Mouse (Mus musculus): ENCODE data around the gene Psmd3.
"Not testable (repeated sequence)": the region's sequence is repeated elsewhere in the genome, so short reads cannot be mapped to it uniquely, and the experiment has no call there.

Gene Psmd3

GRCm38 (mm10) chr11:98681786-98682745 is at the start of gene Psmd3:
TSS of gene Psmd3 (plus strand) at chr11:98682554.
- peak; percentile 94 to 98 for DNase-seq

DNA sequence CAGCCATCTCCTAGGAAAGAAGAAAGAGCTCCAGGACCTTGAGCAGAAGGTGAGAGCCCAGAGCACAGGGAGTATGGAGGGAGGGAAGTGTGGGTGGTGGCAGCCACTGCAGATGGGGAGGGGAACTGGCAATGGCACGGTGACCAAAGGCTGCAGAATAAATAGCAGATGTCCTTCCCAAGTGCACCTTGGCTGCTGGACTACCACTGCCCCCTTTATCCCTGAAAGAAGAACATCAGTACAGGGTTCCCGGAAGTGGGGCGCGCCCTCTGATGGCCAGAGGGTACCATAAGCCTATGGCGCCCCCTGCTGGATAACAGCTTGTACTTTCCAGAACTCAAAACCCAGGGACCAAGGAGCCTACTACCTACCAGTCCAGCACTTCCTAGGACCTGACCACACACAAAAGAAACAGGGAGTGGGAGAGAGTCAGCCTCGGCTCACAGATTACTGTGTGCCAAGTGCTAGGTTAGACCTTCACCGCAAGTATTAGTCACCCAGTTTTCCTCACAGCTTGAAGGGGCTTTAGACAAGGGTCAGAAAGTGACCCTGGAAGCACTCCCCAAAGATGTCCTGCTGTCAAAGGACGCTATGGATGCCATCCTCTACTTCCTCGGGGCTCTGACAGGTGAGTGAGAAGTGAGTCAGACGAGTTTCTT is 46.9 kb upstream of the Psmd3 start:
- DNase-seq: peak; percentile 44 to 52

- no peak for DNase-seq
These were observed 44.9 kb upstream of the Psmd3 start for GRCm38 (mm10) chr11:98637501-98637900.

DNA sequence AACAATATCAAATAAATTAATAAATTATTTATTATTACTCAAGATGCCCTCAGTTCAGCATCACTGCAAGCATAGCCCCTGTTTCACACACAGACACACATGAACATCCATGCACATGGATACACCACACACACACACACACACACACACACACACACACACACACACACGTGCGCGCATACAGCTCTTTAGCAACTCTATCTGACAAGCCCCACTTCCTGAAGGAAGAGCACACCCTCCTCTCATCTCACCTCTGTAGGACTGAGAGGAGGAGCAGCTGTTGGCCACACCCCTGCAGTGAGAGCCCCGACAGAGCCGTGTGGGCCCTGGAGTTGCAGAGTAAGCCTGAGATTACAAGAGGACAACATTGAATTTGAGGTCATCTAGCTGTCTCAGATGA is 42.3 kb upstream of the Psmd3 start:
- no peak for DNase-seq

DNA sequence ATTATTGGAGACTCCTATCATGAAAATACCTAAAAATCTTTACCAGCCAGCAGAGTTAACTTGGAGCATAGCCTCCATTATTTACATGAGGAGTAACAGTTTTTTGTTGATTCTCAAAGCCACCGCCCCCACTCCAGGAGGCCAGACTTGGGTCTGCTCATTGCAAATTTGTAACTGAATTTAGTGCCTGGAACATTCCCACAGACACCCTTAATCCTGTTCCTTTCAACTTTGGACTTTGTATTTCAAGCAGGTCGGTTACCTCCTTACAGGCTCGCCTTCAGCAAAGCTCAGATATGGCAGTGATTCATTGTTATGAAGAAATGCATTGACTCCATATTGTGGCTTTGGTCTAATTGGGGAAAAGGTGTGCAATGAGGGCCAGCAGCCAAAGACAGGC is 37.6 kb upstream of the Psmd3 start:
- DNase-seq: no peak

DNA sequence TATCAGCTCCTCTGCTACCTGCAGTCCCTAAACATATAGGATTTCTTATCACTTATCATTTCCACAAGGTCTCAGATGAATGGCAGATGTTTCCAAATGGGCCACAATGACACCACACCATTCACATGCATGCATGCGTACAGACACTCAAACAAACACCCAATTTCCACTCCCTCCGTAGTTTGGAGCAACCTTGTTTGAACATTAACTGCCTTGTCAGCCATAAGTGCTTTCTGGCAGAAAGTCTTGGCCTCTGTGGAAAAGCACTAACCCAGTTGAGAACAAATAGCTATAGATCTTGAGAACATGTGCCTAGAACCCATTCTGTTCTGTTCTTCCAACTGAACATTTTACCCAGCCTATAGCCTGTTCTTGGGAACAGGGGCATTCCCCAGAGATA is 36.4 kb upstream of the Psmd3 start:
- no peak for DNase-seq

DNA sequence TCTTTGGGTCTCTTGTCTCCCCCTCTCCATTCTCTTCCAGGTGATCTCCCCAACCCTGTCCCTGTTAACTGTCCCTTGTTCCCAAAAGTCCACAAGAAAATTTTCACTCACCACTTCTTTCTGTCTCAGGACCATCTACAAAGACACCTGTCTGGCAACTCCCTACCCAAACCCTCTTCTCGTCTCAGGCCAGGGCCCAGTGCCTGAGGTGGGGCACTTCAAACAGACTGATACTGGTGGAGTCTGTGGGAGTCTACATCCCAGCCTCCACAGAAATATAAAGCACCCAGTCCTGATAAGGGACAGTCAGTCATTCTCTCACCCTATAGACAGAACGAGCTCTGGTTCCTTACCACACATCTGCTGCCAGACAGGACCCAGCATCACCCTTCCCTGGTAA is 35.9 kb upstream of the Psmd3 start, which contains the start of gene Gsdma2:
TSS of gene Gsdma2 (plus strand) at position 301 of the 400 bp plus-strand sequence.
- DNase-seq: no peak

- DNase-seq: peak; percentile 51 to 55
These were observed 27.3 kb upstream of the Psmd3 start for GRCm38 (mm10) chr11:98655076-98655475.

- no peak for DNase-seq
These were observed 21.8 kb upstream of the Psmd3 start for GRCm38 (mm10) chr11:98660517-98660916.

GRCm38 (mm10) chr11:98664091-98664490 is 18.3 kb upstream of the Psmd3 start, which contains the start of gene Gsdma:
TSS of gene Gsdma (plus strand) at chr11:98664351.
- no peak for DNase-seq

GRCm38 (mm10) chr11:98668984-98669383 is 13.4 kb upstream of the Psmd3 start:
- DNase-seq: no peak

GRCm38 (mm10) chr11:98671284-98671815 is 11.0 kb upstream of the Psmd3 start:
- DNase-seq: no peak

GRCm38 (mm10) chr11:98671857-98672256 is 10.5 kb upstream of the Psmd3 start:
- DNase-seq: no peak

DNA sequence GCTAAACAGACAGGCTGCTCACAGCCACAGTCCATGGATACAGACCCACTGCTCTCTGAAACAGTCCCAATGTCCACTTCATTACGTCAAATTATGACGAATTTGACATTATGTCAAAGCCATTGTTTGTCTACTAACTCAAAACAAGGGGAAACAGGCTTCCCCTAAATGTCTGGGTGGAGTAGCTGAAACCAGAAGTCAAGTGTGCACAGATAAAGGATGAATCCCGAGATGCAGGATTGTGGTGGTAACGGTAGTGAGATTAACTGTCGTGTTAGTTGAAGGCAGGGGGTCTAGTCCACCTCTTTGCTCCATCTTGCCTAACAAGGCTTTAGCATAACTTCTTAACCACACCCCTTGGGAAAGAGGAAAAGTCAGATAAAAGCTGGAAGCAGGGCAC is 9.9 kb upstream of the Psmd3 start:
- no peak for DNase-seq

- DNase-seq: peak; percentile 68 to 72
These were observed 9.2 kb upstream of the Psmd3 start for GRCm38 (mm10) chr11:98673136-98673535.

- DNase-seq: no peak
These were observed 6.5 kb upstream of the Psmd3 start for GRCm38 (mm10) chr11:98675829-98676363.

- DNase-seq: no peak
These were observed 2.3 kb upstream of the Psmd3 start for GRCm38 (mm10) chr11:98680023-98680422.

DNA sequence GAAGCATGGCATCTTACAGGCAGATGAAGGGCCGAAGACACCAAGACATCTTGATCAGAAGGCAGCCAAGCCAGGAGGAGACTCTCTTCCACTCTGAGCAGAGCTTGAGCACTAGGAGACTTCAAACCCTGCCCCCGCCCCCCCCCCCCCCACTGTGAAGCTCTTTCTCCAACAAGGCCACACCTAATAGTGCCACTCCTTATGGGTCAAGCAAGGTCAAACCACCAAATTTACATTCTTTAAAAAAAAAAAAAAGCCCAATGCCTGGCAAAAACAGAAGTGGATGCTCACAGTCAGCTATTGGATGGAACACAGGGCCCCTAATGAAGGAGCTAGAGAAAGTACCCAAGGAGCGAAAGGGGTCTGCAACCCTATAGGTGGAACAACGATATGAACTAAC is 1.8 kb upstream of the Psmd3 start:
- DNase-seq: not testable (repeated sequence)

- no peak for DNase-seq
These were observed 1.2 kb upstream of the Psmd3 start for GRCm38 (mm10) chr11:98681186-98681585.

DNA sequence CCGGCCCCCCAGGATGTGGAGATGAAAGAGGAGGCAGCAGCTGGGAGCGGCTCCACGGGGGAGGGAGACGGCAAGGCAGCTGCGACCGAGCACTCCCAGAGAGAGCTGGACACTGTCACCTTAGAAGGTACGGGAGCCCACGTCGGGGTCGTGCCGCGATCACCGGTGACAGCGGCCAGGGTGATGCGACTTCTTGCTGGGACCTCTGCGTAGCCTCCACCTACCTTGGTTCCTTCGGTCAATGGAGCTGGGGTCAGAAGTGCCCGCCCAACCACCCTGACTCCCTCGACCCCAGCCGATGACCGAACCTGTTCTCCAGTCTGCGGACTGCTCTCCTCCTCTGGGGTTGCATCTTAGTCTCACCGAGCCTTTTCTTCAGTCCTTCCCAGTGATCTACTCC is 457 bp downstream of the Psmd3 start:
- DNase-seq: no peak

- DNase-seq: no peak
These were observed 3.3 kb downstream of the Psmd3 start for GRCm38 (mm10) chr11:98685642-98686041.

- no peak for DNase-seq
These were observed 4.6 kb downstream of the Psmd3 start for GRCm38 (mm10) chr11:98686976-98687375.

DNA sequence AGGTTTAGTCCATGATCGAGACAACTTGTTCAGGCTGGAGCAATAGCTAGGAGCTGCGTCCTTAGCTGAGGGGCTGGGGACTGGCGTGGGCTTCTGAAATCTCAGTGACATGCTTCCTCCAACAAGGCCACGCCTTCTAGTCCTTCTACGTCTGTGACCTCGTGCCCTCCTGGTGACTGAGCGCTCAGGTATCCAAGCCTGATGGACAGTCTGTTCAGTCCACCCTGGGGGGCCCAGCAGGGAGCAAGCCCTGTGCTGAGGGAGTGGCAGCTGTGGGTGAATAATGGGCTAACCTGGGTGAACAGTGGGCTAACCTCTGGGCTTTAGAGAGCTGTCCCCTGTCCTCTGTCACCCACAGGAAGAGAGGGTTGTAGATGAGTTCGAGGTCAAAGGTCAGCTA is 5.7 kb downstream of the Psmd3 start:
- DNase-seq: no peak
